In genomic region chr8:11430688-11431087, GRCm38 (mm10) we compare ENCODE assay signal across 10 mouse cellular contexts. TPM values are rescaled to one million over a fixed set of nuclear protein-coding genes. Genes with fewer than 3 reads are reported as not detected.
DNase-seq lines count a peak whose midpoint lies in the region; ATAC-seq and TF ChIP-seq lines count a peak whose summit lies in the region.
"Had no signal": no experiment of that assay in that cellular context is flagged by ENCODE, and none has a peak within 500 bp of the region (broad histone marks: within the 10 kb centered on the region; RNA-seq: fewer than 3 reads in every experiment).

No protein-coding gene starts in this region.

- H3K36me3 ChIP-seq in ES-E14 (ENCODE audit: control insufficient read depth, insufficient read depth, low read length, poor library complexity, severe bottlenecking) = no peaks in the 10 kb centered on the region

- DNase-seq in kidney, adult 9 months = peak; percentile 52
- DNase-seq in kidney, postnatal 14 days = no peak
- DNase-seq in ES-E14 (ENCODE audit: low read depth, low spot score) = peak; percentile 65
- DNase-seq in cerebellum, adult 9-10 months = no peak
- DNase-seq in spleen, postnatal 4 days (ENCODE audit: low spot score in 2 of 2) = no peak
- DNase-seq in layer of hippocampus, postnatal 25 days (ENCODE audit: extremely low spot score in 1 of 2, low spot score in 1 of 2) = no peak

- ATAC-seq in common myeloid progenitor, adult 5-6 weeks (replicated peaks; ENCODE audit: low read depth, poor library complexity, severe bottlenecking) = peak; percentile 89
- peak; percentile 98 for ATAC-seq in megakaryocyte progenitor cell, adult 5-6 weeks (replicated peaks; ENCODE audit: poor library complexity)

- H3K4me3 ChIP-seq in ES-E14 (ENCODE audit: insufficient read depth in 1 of 2, low read depth in 1 of 2, low read length in 2 of 2, poor library complexity in 1 of 2, severe bottlenecking in 1 of 2) = no peak overlapping the region
- H3K4me3 ChIP-seq: heart, embryonic 15.5 days; neural tube, embryonic 15.5 days had no signal

- no peak overlapping the region for H3K9ac ChIP-seq in ES-E14 (ENCODE audit: insufficient read depth, low read depth, low read length, poor library complexity, severe bottlenecking)
- H3K9ac ChIP-seq: heart, embryonic 15.5 days; neural tube, embryonic 15.5 days had no signal

- in situ Hi-C loops in ES-E14 (cut with MboI; ENCODE audit: low sequenced_read_pairs in 2 of 2, unreplicated experiment in 2 of 2) = loop anchor here in 1 of 2 experiments (10.0 kb wide), 1 partner anchor 274 kb away; the partner anchor contains the start of gene 1700016D06Rik

- H3K27ac ChIP-seq in ES-E14 (ENCODE audit: insufficient read depth, low read depth, low read length, poor library complexity, severe bottlenecking) = no peak overlapping the region
- H3K27ac ChIP-seq: heart, embryonic 15.5 days; neural tube, embryonic 15.5 days had no signal

- no peaks in the 10 kb centered on the region; a peak in 1 of 4 replicates for H3K4me1 ChIP-seq in ES-E14 (ENCODE audit: control insufficient read depth in 2 of 2, insufficient read depth in 2 of 2, low read length in 2 of 2, poor library complexity in 1 of 2)
- H3K4me1 ChIP-seq: heart, embryonic 15.5 days; neural tube, embryonic 15.5 days had no signal

- H3K9me3 ChIP-seq in ES-E14 (ENCODE audit: control insufficient read depth, insufficient read depth, low read depth, low read length) = no peaks in the 10 kb centered on the region
- H3K9me3 ChIP-seq: heart, embryonic 15.5 days; neural tube, embryonic 15.5 days had no signal

TF ChIP-seq in ES-E14, 5 proteins besides CTCF, POLR2A, EP300 and RAD21:
- TF ChIP-seq ZC3H11A (IDR thresholded peaks at IDR 0.05; ENCODE audit: borderline replicate concordance, low read depth, low read length) = peak; percentile 79
- no peak for TF ChIP-seq HCFC1 (IDR thresholded peaks at IDR 0.05; ENCODE audit: borderline replicate concordance, insufficient read depth, low read length)

RNA-seq across cellular contexts. Expression of gene Rab20, which starts 47.8 kb away (rescaled TPM):
- total RNA-seq in ES-E14 (2012; rRNA removed) = 0.74 and 2.2 TPM in 2 replicates
- 1.7 TPM in 1 of 2 replicates, not detected in the other for total RNA-seq in common myeloid progenitor, adult 5-6 weeks (2017)
- total RNA-seq in megakaryocyte progenitor cell, adult 5-6 weeks (2015) = 1.3 and 2.2 TPM in 2 replicates
- 3.7 and 5.2 TPM in 2 replicates for total RNA-seq in megakaryocyte progenitor cell, adult 5-6 weeks (2017)
- total RNA-seq in layer of hippocampus, postnatal 25 days (2021) = under 1 TPM; 0.20 to 0.26 TPM

Comparison
In these comparisons a context has a peak if more than half of its experiments do, and no peak if none do; other contexts are left out.
1. DNase-seq: peak in kidney, adult 9 months (single experiment) and ES-E14 (single experiment); none in kidney, postnatal 14 days (single experiment), cerebellum, adult 9-10 months (single experiment), spleen, postnatal 4 days (0 of 2) and layer of hippocampus, postnatal 25 days (0 of 2).